Mouse (Mus musculus): ENCODE measurements around the gene Rab3ip. TPM values are rescaled to one million over a fixed set of nuclear protein-coding genes. Genes with fewer than 3 reads are reported as not detected.

The Rab3ip gene
- polyA plus RNA-seq, 2 experiments from 2014 or later = 12.1 to 15.9 TPM

- ATAC-seq = peak; percentile 24
Observed at GRCm38 (mm10) chr10:116919368-116920317, 30.9 kb downstream of the Rab3ip start.

DNA sequence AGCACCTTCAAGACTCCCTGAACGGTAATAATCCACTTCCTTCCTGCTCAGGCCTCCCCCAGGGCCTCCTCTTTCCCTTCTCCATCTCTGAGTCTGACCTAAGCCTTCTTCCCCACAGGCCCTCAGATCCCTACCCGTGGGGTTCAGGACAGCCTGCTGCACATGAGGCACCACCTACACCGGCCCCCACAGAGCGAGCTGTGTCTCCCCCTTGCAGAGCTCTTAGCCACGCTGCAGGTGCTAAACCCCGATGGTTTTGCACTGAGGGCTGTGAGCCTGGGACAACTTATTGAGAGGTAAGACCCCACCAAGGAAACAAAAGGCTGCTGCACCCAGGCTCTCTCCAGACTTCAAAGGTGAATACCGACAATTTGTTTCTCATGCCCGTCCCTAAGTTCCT, 34.0 kb downstream of the Rab3ip start:
- no peak for ATAC-seq

- ATAC-seq = no peak
Observed at GRCm38 (mm10) chr10:116915286-116915685, 35.3 kb downstream of the Rab3ip start.

GRCm38 (mm10) chr10:116914586-116914985, 36.0 kb downstream of the Rab3ip start:
- no peak for ATAC-seq

- ATAC-seq = peak; percentile 83
Observed at GRCm38 (mm10) chr10:116913647-116914273, 36.8 kb downstream of the Rab3ip start.

DNA sequence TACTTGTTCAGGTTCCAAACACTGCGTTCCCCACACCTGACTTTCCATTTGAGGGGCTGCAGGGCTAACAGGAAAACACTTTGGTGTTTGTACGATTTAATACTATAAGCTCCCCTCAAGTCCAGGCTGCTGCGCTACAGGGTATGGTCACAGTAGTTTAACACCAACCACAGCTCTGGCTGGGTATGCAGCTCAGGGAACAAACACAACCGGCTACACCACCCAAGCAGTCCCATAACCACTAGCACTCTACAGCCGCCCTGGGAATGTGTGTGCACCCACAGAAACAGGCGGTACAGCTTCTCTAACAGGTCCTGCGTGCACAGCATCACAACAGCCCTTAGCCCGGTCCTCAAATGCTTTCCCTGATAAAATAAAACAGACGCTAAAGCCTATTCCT, 37.7 kb downstream of the Rab3ip start:
- ATAC-seq = no peak

DNA sequence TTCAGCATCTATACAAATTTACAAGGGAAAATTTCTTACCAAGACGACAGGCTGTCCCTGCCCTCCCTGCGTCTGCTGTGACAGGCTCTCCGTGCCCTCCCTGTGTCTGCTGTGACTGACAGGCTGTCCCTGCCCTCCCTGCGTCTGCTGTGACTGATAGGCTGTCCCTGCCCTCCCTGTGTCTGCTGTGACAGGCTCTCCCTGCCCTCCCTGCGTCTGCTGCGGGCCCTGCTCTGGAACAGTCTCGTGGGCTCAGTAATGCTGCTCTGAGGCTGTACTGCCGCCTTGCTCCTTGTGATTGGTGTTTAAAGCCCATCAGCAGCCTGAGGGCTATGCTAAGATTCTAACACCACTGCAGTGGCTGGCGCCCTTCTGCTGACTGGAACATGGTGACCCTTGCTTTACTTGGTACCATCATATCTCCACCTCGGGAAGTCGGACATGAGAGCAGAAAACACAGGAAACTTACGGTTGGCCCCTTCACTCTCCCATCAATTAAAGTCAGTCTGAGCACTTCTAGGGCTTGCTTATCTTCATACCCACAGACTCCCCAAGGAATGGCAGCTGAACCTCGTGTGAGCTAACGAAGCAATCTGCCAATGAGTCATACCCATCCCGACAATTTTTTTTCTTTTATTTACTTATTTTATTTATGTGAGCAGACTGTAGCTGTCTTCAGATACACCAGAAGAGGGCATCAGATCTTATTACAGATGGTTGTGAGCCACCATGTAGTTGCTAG, 41.5 kb downstream of the Rab3ip start:
- ATAC-seq = no peak

GRCm38 (mm10) chr10:116906794-116907193, 43.8 kb downstream of the Rab3ip start:
- no peak for ATAC-seq

DNA sequence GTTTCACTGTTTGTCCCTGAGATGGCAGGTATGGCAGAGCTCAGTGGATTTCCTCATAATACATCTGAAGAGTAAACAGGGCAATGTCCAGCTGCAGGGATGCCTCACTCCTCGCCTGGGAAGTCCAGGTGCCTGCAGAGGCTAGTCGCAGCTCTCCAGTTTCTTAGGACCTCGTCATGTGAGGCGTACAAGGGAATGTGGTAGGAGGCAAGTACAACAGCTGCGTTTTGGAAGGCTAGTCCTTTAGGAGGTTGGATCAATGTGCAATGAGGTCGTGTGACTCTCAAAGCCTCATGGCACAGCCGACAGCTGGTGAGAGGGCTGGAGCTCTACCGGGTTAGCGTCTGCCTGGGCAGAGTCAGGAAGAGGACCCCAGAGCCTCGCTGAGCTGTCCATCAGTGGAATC, 46.1 kb downstream of the Rab3ip start:
- no peak for ATAC-seq

DNA sequence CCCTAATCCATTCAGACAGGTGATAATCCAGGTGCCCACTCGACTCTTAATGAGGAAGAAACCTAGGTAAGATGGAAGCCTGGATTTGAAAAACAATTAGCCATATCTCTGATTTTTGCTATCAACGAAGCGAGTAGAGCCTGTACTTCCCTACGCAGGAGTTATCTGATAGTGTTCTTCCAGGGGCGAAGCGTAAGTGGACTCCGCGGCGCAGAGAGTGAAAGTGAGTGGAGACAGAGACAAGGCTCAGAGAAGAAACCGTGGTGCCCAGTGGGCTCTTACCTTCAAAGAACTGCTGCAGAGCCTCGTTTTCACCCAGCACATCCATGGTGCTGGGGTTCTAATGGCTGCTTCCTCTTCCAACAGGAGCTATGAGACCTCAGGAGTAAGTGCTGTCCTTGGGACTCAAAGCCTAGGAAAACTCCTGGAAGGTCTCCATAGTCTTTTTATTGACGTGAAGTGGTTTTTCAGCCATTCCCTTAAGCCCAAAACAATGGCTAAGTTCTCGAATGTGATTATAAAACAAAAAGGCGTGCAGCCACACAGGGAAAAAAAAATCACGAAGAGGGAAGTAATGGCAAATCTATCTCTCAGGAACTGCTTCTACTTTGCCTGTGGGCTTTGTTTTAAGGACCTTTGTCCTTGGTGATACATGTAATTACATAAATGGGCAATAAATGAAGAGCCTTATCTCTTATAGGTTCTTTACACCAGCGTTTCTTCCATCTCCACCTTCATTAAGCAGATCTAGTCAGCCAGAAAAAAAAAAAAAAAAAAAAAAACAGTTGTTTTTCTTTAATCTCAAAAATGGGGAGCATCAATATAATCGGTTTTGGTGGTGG, 54.0 kb downstream of the Rab3ip start, which contains the start of gene Myrfl:
Gene Myrfl (minus strand): TSS at position 584 of the 842 bp plus-strand sequence.
- ATAC-seq = no peak

DNA sequence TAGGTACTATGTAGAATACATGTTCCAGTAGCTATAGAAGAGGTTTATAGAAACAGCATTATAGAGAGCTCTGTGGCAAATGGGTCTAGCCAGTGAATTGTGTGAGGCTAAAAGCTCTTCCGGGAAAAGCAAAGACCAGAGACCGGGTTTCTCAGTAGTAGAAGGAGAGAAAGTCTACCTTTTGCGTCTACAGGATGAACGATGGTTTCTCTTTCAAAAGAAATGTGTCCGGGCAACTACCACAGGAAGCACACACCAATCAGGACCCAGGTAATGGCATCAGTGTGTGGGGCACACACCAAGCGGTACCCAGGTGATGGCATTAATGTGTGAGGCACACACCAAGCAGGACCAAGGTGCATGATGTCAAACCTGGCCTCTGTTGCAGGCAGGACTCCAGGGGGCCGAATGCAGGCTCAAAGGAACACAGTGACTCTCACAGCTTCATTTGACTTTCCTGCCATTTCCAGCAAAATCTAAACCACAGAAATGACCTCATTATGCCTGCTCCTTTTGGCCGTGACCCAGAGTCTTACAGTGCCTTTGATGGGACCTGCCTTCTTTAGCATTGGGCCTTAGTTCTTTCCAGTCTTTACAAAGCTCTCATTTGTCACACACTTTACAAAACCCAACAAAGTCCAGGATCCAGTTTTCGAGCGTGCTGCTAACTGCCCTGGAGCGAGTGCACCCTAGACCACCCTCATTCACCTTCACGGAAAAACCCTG, 55.3 kb downstream of the Rab3ip start:
- ATAC-seq = peak; percentile 64

DNA sequence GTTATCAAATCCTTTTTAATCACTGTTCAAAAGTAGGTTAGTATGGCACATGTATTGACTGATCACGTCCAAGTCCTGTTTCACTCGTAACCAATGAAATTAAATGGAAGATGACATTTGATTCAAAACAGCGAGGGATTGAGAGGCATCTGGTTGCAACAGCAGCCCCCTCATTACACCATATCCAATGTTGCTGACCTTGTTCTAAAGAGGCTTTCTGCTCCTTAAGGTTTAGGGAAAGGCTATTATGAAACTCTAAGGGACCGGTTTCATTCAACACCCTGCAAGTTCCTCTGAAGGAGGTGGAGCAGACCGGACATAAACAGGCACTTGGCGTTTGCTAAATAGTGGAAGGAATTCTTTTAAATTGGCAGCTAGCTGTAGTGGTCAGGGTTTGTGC, 56.0 kb downstream of the Rab3ip start:
- no peak for ATAC-seq

DNA sequence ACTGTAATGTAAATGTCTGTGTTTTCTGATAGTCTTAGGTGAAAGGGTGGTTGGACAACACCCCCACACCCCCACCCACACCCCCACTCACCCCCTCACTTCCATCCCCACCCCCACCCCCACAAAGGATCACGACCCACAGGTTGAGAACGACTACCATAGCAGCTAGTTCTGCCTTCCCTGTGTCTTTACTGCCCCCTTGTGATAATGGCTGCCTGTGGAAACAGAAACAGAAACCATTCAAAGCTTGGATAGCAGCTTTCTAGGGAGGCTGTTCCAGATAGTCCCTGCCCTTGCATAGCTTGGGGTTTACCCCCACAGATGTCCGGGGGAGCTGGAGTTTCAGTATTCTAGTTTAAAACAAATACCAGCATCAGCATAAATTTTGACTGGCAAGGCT, 56.8 kb downstream of the Rab3ip start:
- ATAC-seq = peak; percentile 87

DNA sequence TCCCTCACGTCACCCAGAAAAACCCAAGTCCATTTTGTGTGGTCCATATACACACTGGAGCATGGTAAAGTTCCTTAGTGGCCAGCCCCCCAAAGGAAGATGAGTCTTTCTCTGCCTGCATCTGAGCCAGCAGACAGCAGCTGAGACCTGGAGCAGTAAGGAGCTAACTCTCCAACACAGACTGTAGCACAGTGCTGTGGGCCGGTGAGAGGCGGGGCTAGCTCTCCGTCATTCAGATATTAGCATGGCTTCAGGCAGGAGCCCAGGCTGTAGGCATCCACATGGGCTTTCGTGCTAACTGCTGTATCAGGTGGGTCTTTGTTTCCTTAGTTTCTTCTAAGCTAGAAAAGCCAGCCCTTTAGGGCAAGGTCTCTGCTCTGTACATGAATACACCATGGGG, 60.0 kb downstream of the Rab3ip start:
- ATAC-seq = no peak

DNA sequence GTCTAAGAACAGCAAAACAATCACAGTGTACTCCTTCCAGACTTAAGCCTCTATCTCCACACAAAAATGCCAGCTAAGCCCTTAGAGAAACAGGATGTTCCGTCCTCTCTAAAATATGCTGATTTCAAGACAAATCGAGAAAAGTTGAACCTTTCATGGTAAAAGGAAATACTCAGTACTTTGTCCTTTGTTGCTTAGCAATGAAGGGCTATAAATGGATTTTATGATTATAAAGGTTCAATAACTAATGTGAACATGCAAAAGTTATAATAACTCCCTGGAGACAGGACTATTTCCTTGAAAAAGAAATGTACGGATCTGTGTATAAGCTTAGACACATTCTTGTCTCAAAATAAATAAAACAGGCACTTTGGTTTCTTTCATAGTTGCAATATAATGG, 66.0 kb downstream of the Rab3ip start:
- no peak for ATAC-seq

GRCm38 (mm10) chr10:116883531-116883930, 67.0 kb downstream of the Rab3ip start:
- no peak for ATAC-seq

- no peak for ATAC-seq
Observed at GRCm38 (mm10) chr10:116877436-116877835, 73.1 kb downstream of the Rab3ip start.

GRCm38 (mm10) chr10:116874490-116874889, 76.1 kb downstream of the Rab3ip start:
- ATAC-seq = no peak

DNA sequence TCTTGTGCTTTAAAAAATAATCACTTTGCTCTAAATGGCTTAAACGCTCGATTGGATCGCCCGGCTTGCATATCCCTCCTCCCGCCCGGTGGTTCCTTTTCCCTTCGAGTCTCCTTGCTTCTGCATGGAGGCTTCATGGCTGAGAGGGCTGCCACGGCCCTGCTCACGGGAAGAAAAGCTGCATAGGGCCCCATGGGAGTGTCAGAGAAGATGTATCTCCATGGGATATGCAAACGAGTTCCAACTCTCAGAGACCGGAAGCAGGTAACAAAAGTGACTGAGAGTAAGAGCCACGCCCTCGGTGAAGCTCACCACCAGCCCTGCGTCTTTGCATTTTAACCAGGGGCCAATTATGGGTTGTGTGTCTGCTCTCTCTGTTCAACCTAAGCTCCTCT, 78.6 kb downstream of the Rab3ip start:
- no peak for ATAC-seq

DNA sequence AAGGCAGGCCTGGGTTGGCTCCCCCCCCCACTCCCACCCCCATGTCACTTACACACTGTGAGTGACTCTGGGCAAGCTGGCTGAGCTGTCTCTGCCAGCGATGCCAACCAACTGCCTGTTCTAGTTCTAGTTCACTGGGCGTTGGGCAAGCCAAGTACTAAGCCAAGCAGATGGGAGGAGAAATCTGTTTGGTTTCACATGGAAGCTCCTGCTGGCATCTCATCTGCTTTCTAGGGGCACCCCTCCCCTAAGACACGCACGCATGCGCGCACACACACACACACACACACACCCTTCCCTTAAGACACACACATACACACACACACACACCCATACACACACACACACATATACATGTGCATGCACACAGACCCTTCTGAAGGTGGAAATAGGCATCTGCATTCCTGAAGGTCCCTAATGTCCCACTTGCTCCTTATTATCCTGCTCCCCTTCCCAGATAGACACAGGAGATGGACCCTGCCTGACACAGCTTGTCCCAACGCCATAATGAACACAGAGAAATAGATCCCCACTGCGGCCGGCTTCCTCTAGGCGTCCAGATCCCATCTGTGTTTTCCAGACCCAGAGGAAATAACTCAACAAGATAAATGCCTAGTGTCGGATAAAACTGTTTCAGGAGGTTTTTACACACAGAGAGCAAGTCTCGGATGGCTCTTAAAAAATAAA, 79.1 kb downstream of the Rab3ip start:
- no peak for ATAC-seq

- ATAC-seq = no peak
Observed at GRCm38 (mm10) chr10:116870819-116871218, 79.8 kb downstream of the Rab3ip start.

Data from CD4-positive, CD25-positive, alpha-beta regulatory T cell, adult 4 months (primary cell).